Mouse (Mus musculus): Measurements from ENCODE around the gene Mia2.

Mia2 gene

DNA sequence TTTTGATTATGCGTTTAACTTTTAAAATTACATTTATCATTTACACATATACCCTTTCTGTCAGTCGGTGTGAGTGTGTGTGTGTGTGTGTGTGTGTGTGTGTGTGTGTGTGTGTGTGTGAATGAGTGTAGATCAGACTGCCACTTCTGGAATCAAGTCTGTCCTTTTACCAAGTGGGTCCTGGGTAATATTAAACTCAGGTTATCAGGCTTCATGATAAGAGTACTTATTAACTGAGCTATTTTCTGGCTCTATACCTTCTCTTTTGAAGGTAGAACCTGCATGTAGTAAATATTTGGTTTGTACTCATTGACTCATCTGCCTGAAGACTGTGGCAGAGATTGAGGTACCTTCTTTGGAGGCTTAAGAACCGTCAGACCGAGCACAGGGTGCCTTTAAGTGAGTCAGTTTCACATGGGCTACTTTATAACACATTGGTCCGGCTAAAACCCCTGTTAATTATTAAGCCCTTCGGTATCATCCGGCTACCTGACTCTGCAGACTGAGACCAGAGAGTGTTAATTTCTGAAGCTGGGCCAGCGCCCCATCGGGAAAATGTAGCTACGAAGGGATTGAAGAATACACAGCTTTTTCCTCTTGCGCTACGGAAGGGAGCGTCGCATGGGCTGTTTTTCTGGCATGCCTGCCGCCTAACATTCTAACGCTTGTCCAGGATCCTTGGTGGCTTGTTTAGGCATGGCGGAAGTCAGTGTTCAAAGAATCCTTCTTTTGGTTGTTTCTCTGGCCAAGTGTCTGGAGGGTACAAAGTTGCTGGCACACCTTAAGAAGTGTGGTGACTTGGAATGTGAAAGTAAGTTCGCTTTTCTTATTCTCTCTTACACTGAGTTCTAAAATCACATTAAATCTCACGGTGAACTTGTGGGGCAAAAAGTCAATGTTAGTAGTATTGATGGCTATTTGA, at the start of gene Mia2:
Mia2 (plus strand) TSS at position 696 of the 922 bp plus-strand sequence.
- in situ Hi-C loops (cut with MboI) = no loop called here

DNA sequence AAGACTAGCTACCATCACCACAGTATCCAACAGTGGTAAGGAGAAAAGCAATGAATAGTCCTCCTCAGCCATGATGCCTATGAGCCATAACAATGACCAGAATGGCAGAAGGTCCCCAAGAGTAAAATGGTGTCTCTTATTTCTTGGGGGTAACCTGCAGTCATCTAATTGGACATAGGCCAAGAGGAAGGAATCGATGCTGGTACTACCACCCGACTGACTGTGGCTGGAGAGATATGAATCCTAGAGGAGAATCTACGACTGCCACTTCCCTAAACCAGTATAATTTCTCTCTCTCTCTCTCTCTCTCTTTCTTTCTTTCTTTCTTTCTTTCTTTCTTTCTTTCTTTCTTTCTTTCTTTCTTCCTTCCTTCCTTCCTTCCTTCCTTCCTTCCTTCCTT, 43.1 kb upstream of the Mia2 start:
- in situ Hi-C loops (cut with MboI) = loop anchor here (10.0 kb wide), 1 partner anchor 162 kb away; the partner anchor contains the start of gene Fbxo33

GRCm38 (mm10) chr12:59053166-59053565, 42.4 kb upstream of the Mia2 start:
- in situ Hi-C loops (cut with MboI) = loop anchor here (10.0 kb wide), 1 partner anchor 162 kb away; the partner anchor contains the start of gene Fbxo33

GRCm38 (mm10) chr12:59053976-59054375, 41.6 kb upstream of the Mia2 start:
- in situ Hi-C loops (cut with MboI) = loop anchor here (10.0 kb wide), 1 partner anchor 161 kb away; the partner anchor contains the start of gene Fbxo33

DNA sequence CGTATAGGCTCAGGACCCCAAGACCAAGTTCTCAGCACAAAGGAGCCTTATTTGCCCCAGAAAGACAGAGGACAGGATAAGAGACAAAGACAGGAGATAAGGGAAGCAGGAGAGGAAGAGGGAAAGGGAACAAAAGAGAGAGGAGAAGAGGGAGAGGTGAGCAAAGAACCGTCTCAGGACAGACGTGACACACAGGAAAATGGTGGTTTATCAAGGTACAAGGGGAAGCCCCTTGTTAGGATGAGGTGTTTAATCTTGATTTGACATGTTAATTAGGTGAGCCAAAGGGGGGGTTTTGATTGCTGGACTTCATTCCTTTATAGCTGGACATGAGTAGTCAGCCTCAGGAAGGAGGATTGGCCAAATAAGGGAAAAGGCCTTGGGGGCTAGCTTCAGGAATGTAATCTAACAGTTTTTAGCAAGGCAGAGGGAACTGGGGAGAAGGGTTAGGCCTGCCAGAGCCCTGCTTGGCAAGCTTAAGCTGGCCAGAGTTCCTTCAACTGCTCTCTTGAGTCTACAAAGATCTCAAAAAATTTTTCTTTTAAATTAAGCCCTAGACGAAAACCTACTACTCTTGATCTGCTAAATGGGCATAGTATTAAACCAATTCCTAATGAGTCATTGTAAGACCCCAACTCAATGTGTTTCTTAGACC, 40.3 kb upstream of the Mia2 start:
- in situ Hi-C loops (cut with MboI) = loop anchor here (10.0 kb wide), 1 partner anchor 159 kb away; the partner anchor contains the start of gene Fbxo33

DNA sequence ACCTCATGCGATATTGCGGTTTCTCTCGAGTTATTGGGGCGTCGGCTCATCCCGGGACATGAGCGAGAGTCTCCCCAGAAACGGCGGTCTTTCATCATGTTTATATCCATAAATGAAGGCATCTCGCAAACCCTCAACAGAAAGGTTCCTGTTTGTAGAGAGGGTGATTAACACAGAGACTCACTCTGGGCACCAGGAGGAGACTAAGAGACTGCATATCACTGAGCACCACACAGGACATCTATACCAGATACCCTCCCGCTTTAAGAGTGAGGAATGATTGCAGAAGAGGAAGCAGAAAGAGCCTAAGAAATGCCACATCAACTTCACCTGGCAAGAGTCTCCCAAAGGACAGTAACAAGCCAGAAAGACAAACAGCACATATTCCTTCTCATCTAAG, 39.4 kb upstream of the Mia2 start:
- in situ Hi-C loops (cut with MboI) = loop anchor here (10.0 kb wide), 1 partner anchor 159 kb away; the partner anchor contains the start of gene Fbxo33

DNA sequence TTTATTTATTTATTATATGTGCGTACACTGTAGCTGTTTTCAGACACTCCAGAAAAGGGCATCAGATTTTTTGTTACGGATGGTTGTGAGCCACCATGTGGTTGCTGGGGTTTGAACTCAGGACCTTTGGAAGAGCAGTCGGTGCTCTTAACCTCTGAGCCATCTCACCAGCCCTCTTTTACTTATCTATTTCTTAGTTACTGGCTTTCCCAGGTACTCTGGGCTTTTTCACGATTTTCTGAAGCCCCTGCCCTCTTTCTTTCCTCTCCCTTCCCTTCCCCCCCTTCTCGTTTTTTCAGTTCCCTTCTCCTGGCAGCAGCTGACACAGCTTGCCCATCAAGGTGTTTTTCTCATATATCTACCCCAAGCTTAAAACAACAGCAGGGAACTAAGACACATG, 37.4 kb upstream of the Mia2 start:
- in situ Hi-C loops (cut with MboI) = loop anchor here (10.0 kb wide), 1 partner anchor 157 kb away; the partner anchor contains the start of gene Fbxo33

DNA sequence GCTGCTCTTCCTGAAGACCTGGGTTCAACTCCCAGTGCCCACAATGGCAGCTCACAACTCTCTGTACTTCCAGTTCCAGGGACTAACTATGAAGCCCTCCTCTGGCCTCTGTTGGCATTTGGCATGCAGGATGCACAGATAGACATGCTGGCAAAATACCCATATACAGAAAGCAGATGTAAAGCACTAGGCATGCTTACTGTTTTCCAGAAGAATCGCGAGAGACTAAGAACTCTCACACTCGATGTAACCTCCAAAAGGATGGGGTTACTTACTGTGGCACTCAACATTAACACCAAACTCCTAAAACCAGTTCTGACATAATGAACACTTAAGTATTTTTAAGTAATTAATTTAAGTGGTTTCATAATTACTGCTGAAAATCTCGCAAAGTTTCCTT, 35.3 kb upstream of the Mia2 start:
- in situ Hi-C loops (cut with MboI) = loop anchor here (10.0 kb wide), 1 partner anchor 74 kb away; no protein-coding TSS in a partner anchor

DNA sequence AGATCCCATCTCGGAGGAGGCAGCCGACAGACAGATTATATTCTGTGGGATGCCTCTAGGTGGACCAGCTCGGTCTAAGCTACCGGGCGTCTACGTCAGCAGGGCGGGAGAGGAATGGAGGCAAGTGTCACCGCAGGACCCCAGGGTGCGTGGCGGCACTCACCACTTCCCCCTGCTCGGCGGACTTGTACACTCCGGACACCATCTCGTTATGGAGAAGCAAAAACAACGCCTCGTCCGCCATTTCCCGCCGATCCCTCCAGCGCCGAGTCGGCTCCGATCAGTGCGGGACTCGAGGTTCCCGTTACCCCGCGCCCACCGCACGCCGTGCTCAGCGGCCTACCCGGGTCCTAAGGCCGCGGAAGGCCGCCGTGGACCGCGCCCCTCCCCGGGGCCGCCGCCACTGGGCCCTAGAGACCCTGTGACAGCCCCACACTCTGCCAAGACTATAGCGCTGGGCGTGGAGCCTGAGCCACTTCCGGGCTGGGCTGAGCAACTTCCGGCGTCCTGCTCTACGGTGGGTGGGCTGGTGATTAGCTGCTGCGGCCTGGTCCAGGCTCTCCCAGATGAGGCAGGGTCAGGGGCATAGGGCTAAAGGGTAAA, 34.5 kb upstream of the Mia2 start, which contains the start of gene Trappc6b:
Trappc6b (minus strand) TSS at position 480 of the 603 bp plus-strand sequence.
- in situ Hi-C loops (cut with MboI) = loop anchor here (10.0 kb wide), 1 partner anchor 74 kb away; no protein-coding TSS in a partner anchor

GRCm38 (mm10) chr12:59064837-59065236, 30.8 kb upstream of the Mia2 start:
- in situ Hi-C loops (cut with MboI) = loop anchor here (10.0 kb wide), 1 partner anchor 70 kb away; no protein-coding TSS in a partner anchor

DNA sequence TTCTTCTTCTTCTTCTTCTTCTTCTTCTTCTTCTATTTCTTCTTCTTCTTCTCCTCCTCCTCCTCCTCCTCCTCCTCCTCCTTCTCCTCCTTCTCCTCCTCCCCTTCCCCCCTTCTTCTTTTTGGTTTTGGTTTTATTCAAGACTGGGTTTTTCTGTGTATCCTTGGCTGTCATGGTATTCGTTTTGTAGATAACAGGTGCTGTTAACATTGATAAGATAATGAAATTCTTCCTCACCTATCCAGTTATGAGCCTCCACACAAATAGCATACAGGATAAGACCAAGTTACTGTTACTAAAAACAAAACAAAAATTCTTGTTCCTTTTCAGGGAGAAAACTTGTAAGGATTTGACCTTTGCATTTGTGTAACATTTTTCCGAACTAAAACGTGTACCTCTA, 29.8 kb upstream of the Mia2 start:
- in situ Hi-C loops (cut with MboI) = loop anchor here (10.0 kb wide), 1 partner anchor 69 kb away; no protein-coding TSS in a partner anchor

DNA sequence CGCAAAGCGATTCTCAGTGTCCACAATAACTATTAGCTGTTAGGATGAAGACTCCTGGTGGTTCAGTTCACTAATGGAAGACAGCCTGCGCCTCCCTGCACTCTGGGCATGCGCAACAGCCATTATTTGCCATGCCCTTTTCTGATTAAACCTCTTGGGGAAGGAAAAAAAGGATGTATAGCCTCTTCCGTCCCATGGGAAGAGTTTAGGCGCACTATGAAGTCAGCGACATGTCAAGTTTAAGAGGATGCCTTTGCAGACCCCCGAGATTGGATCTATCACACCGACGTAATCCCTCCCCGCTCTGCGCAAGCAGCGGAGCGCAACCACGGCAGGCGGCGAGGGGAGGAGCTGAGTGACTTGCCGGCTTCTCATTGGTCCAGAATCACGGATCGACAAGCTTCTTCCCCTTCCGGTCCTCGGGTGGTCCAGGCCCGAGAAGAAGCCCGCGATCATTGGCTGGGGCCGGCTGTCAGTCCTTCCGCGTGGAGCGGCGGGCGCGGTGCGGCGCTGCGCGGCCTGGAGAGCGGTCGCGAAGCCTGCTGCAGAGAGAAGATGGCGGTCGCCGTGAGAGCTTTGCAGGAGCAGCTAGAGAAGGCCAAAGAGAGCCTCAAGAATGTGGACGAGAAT, 29.0 kb upstream of the Mia2 start, which contains the start of gene Pnn:
Pnn (plus strand) TSS at position 437 of the 630 bp plus-strand sequence.
- in situ Hi-C loops (cut with MboI) = loop anchor here (10.0 kb wide), 1 partner anchor 68 kb away; no protein-coding TSS in a partner anchor

GRCm38 (mm10) chr12:59067095-59067494, 28.5 kb upstream of the Mia2 start:
- in situ Hi-C loops (cut with MboI) = loop anchor here (10.0 kb wide), 1 partner anchor 68 kb away; no protein-coding TSS in a partner anchor

- in situ Hi-C loops (cut with MboI) = loop anchor here (10.0 kb wide), 1 partner anchor 66 kb away; no protein-coding TSS in a partner anchor
Measured at GRCm38 (mm10) chr12:59068791-59069190, 26.8 kb upstream of the Mia2 start.

DNA sequence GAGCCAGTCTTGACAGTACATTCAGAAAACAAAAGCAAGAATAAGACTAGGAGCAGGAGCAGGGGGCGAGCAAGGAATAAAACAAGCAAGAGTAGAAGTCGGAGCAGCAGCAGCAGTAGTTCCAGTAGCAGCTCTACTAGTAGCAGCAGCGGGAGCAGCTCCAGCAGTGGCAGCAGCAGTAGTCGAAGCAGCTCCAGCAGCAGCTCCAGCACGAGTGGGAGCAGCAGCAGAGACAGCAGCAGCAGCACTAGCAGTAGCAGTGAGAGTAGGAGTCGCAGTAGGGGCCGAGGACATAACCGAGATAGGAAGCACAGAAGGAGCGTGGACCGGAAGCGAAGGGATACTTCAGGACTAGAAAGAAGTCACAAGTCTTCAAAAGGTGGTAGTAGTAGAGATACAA, 23.3 kb upstream of the Mia2 start:
- in situ Hi-C loops (cut with MboI) = no loop called here

- in situ Hi-C loops (cut with MboI) = no loop called here
Measured at GRCm38 (mm10) chr12:59074052-59074451, 21.5 kb upstream of the Mia2 start.

DNA sequence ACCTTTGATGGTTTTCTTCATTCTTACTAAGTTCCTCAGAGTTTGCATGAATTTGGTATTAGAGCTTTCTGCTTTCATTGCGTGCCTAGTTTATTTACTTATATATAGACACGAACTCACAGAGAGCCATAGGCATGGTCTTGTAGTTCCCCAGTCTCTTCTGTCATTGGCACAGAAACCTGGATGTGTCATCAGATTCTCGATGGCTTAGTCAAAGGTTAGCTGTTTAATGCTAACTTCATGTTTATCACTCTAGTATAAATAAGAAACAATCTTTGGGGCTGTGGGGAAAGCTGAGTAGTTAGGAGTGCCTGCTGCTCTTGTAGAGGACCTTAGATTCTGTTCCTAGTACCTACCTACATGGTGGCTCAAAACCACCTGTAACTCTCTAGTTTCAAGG, 18.6 kb upstream of the Mia2 start:
- in situ Hi-C loops (cut with MboI) = no loop called here

- in situ Hi-C loops (cut with MboI) = no loop called here
Measured at GRCm38 (mm10) chr12:59077883-59078282, 17.7 kb upstream of the Mia2 start.

DNA sequence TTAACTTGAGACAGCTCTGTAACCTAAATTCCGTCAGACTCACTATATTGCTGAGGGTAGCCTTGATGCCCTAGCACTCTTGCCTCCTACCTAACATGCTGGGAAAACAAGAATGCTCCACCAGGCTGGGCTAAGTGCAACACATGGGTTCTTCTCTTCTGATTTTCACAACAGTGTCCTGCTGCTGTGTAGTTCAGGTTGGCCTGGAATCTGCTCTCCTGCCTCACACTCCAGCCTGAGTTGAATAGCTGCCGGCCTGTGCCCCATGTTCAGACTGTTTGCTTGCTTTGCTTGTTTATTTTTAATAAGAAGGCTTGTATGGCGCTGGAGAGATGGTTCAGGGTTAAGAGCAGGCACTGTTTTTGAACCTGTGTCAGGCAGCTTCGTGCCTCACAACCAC, 15.1 kb upstream of the Mia2 start:
- in situ Hi-C loops (cut with MboI) = no loop called here

DNA sequence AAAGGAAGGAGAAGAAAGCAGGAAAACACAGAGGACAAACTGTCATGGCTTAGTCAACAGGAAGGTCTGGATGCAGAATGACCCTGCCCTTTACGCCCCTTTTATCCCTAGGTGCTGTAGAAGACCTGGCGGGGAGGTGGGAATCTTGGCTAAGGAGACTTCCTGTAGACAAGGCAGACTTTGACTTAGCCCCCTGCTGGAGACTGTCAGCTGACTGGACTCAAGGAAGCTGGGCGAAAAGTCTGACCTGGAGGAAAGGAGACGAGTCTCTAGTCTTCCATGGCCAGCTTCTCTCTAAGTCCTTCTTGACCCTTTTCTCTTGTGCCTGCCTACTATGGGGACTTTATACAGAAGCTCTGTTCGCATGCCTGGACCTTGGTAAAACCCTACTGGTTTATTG, 11.2 kb upstream of the Mia2 start:
- in situ Hi-C loops (cut with MboI) = no loop called here

- in situ Hi-C loops (cut with MboI) = no loop called here
Measured at GRCm38 (mm10) chr12:59086171-59086570, 9.4 kb upstream of the Mia2 start.

All from mature B cell (primary cell).